Mouse (Mus musculus) adrenal gland, postnatal 4 days (tissue): ENCODE data around the gene Olfr45. TPM values are rescaled to one million over a fixed set of nuclear protein-coding genes. Genes with fewer than 3 reads are reported as not detected.
"Not testable (repeated sequence)": the region's sequence is repeated elsewhere in the genome, so short reads cannot be mapped to it uniquely, and the experiment has no call there.

Source experiments
- DNase-seq, 2 experiments: peaks; one replicate each; pipeline ENCODE4 v3.0.0; 2021 to 2022; ENCODE audit warnings: low spot score in 2 of 2, mixed read lengths in 2 of 2
- long read RNA-seq, 2 experiments: library from polyadenylated mRNA; stranded (forward); transcript quantifications; one replicate each; pipeline ENCODE4 v2.0.0; 2021
- total RNA-seq, 2 experiments: library from RNA; stranded (reverse); gene quantifications; 2 replicates each; pipeline ENCODE4 v1.2.3; 2021

Olfr45 gene
- total RNA-seq: not detected
- long read RNA-seq, experiment 1: 0 reads
- long read RNA-seq, experiment 2: 0 reads

DNA sequence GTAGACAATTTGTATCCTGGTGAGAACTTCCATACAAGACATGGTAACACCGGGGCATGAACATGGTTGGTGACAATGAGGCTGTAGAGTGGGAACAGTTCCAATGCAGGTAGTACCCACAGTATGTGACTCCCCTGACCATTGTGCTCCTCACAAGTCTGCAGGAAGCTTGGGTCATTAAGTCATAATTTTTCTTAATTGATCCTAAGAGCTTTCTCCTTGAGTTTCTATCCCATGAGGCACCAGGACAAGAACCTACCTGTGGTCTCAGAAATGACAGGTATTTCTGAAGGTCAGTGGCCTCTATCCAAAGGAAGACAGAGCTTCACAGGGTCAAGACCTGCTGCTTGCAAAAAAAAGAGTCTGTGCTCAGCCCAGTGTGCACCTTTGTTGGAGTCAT is at the start of gene Olfr45:
TSS of gene Olfr45 (plus strand) at position 301 of the 400 bp plus-strand sequence.
- DNase-seq: no peak

GRCm38 (mm10) chr7:140646152-140646551 is 35.6 kb upstream of the Olfr45 start, which contains the start of gene Olfr53:
TSS of gene Olfr53 (plus strand) at chr7:140646452.
- DNase-seq: no peak

DNA sequence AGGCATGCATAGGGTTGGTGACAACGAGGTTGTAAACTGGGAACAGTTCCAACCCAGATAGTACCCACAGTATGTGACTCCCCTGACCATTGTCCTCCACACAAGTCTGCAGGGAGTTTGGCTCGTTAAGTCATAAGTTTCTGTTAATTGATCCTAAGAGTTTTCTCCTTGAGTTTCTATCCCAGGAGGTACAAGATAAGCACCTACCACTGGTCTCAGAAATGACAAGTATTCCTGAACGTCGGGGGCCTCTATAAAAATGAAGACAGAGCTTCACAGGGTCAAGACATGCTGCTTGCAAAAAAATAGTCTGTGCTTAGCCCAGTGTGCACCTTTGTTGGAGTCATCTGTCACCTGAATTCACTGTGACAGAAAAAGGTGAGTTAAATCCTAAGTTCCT is 22.1 kb upstream of the Olfr45 start, which contains the start of gene Olfr539:
TSS of gene Olfr539 (plus strand) at position 301 of the 400 bp plus-strand sequence.
- no peak for DNase-seq

DNA sequence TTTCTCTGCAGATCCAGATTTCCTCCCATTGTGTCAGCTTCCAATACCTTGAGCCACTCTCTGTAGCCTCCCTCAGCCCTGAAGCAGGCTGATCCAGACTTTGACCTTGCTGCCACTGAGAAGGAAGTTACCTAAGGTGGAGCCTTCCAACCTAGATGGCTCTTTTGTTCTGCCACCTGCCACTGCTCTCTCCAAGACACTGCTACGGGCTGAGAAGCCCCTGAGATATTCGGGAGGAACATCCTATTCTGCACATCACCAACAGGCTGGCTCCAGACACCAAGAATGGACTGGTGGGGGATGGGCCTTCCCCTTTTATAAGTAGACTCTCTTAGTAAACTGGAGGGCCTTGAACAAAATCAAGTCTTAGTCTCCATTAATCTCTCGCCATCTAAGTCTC is 11.1 kb upstream of the Olfr45 start:
- DNase-seq: not testable (repeated sequence)

DNA sequence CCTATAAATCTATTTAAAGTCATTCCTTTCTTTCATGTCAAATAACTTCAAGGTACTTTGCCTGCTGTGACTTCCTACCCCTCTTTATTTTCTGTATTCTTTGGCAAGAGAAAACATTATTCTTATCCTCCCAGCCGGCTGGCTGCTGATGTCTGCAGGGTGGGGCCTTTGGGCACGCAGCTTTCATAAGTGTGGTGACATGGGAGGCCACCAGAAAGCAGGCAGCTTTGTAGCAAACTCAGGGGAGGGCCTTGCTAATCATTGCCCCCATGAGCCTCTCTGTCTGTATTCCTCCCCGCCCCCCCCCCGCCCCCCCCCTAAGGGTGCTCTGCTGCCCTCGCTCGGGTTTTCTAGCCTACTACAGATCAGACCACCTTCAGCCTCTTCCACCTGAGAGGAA is 5.9 kb upstream of the Olfr45 start:
- DNase-seq: no peak

DNA sequence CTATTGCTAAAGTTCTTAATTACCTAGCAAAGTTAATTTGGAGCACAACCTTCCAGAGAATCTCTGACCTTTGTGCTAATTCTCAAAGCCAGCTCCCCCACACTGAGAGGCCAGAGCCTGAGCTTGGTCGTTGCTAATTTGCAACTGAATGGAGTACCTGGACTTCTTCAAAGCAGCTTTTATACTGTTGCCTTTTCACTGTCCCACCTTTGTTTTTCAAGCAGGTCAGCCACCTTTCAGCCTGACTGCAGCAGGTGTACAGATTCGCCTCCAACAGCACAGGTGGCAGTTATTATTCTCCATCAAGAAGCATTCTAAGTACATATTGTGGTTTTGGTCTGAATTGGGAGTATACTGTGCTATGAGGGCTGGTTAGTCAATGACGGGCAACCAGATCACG is 2.2 kb upstream of the Olfr45 start:
- not testable (repeated sequence) for DNase-seq

GRCm38 (mm10) chr7:140696967-140697366 is 15.2 kb downstream of the Olfr45 start, which contains the start of gene Olfr541:
TSS of gene Olfr541 (plus strand) at chr7:140697267.
- DNase-seq: no peak

DNA sequence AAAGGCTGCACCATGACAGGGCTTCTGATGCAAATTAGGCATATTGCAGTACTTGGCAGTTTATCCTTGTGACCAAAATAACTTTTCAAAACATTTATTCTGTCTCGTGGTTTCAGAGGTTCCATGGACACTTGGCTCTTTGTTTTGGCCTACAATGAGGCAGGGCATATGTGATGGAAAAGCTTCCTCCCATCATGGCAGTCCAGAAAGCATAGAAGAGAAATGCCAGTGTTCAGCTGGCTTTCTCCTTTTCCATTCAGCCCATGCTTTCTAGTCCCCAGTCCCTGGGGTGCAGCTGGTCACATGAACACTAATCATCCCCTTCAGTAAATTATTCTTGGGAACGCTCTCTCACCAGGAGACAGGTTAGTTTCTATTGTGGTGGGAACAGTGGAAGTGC is 24.6 kb downstream of the Olfr45 start:
- DNase-seq: no peak

DNA sequence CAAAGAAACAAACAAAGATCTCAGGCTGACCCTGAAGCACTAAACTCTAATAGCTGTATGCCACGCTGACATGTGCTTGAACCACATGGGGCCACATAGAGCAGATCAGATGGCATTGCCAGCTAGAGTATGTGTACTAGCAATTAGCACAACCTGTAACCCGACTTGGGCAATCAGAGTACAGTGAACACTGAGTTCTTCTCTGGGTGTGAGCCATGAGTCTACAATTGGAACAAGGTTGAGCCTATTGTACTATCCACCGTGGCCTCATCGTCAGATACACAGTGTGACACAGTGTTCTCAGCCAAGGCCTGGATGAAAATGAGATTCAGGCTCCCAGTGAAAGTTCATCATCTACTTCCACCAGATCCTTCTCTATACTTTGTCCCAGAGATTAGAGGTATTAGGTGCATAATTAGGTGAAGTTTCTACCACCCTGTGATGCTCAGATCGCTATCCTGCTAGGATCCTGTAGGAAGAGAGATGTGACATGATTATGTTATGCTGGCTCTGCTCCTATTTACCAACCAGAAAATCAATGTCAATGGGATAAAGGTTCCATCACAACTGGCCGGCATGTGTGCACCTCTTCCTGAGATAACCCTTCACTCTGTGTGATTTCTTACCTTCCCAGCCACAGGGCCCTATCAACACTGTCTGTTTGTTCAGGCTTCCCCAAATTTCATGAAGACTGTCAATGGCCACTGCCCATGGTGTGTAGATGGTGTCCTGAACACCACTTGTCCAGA is 26.0 kb downstream of the Olfr45 start:
- DNase-seq: no peak

GRCm38 (mm10) chr7:140717155-140718055 is 35.7 kb downstream of the Olfr45 start:
- DNase-seq: no peak

GRCm38 (mm10) chr7:140721095-140721494 is 39.3 kb downstream of the Olfr45 start:
- DNase-seq: no peak

GRCm38 (mm10) chr7:140725558-140725957 is 43.8 kb downstream of the Olfr45 start:
- no peak for DNase-seq

GRCm38 (mm10) chr7:140733162-140733561 is 51.4 kb downstream of the Olfr45 start:
- no peak for DNase-seq

Other genes starting within 250 kb of the Olfr45 start
- not detected for gene Olfr533, start 218.6 kb upstream of the Olfr45 start, total RNA-seq
- not detected for gene Olfr535, start 197.7 kb upstream of the Olfr45 start, total RNA-seq
- not detected for gene Olfr536, start 174.6 kb upstream of the Olfr45 start, total RNA-seq
- gene Olfr538, start 114.1 kb upstream of the Olfr45 start, total RNA-seq: not detected
- not detected for gene Olfr46, start 80.7 kb upstream of the Olfr45 start, total RNA-seq
- gene Olfr61, start 53.0 kb upstream of the Olfr45 start, total RNA-seq: not detected
- not detected for gene Olfr53, start 35.5 kb upstream of the Olfr45 start, total RNA-seq
- gene Olfr539, start 22.0 kb upstream of the Olfr45 start, total RNA-seq: not detected
- gene Olfr541, start 15.3 kb downstream of the Olfr45 start, total RNA-seq: not detected
- gene Cyp2e1, start 81.8 kb downstream of the Olfr45 start, total RNA-seq: 100 to 1,000 TPM in 1 of 2 experiments, 1 to 10 TPM in 1; 4.1 to 138 TPM
- under 1 TPM in 1 of 2 experiments, not detected in 1; 0.42 TPM for gene Syce1, start 105.9 kb downstream of the Olfr45 start, total RNA-seq
- 1 to 10 TPM; 5.1 to 5.4 TPM for gene Zfp941, start 140.2 kb downstream of the Olfr45 start, total RNA-seq
- gene Urah, start 153.1 kb downstream of the Olfr45 start, total RNA-seq: 10 to 100 TPM in 1 of 2 experiments, under 1 TPM in 1; 0.70 to 17.0 TPM
- gene Scgb1c1, start 163.6 kb downstream of the Olfr45 start, total RNA-seq: not detected
- under 1 TPM; 0.40 to 0.76 TPM for gene Odf3, start 165.9 kb downstream of the Olfr45 start, total RNA-seq
- 1 to 10 TPM in 1 of 2 experiments, not detected in 1; 1.2 TPM for gene Gm45785, start 174.4 kb downstream of the Olfr45 start, total RNA-seq
- gene Ric8a, start 175.0 kb downstream of the Olfr45 start, total RNA-seq: 10 to 100 TPM; 64.3 to 69.0 TPM
- gene Bet1l, start 175.6 kb downstream of the Olfr45 start, total RNA-seq: 10 to 100 TPM; 40.2 to 42.9 TPM
- gene Psmd13, start 200.0 kb downstream of the Olfr45 start, total RNA-seq: 100 to 1,000 TPM; 123 to 133 TPM
- gene Sirt3, start 200.4 kb downstream of the Olfr45 start, total RNA-seq: 10 to 100 TPM; 34.7 to 41.8 TPM
- gene Cox8b, start 218.5 kb downstream of the Olfr45 start, total RNA-seq: 100 to 1,000 TPM; 183 to 297 TPM
- 1 to 10 TPM; 2.1 to 4.9 TPM for gene Nlrp6, start 239.0 kb downstream of the Olfr45 start, total RNA-seq